Mouse (Mus musculus) hindbrain, embryonic 16.5 days (tissue): ENCODE measurements at regions not wholly inside any gene's neighbourhood (a gene's known extent, or its start where the extent isn't known, plus 50 kb on each side); places are given as distances from the start of the nearest gene placed in this dataset.

Experiments
- ATAC-seq: fragments of 200-750 bp; cut with Nextera tagmentation; 2 replicates; pipeline ENCODE4 v1.8.0; 2017; ENCODE audit warnings: moderate TSS enrichment, moderate library complexity
- H3K27ac ChIP-seq: fragments of 300-500 bp; sonication (generic); 2 replicates; pipeline ENCODE4 v1.5.1; 2014; ENCODE audit warnings: low read depth, mild to moderate bottlenecking, control low read depth, low read length, moderate library complexity
- H3K27me3 ChIP-seq: fragments of 300-500 bp; sonication (generic); replicated peaks from 2 replicates; pipeline ENCODE4 v1.6.1; 2014; ENCODE audit warnings: low read length; ENCODE audit not compliant: control insufficient read depth, insufficient read depth
- H3K36me3 ChIP-seq: fragments of 300-500 bp; sonication (generic); 2 replicates; pipeline ENCODE4 v1.6.1; 2014; ENCODE audit warnings: mild to moderate bottlenecking, low read length, moderate library complexity, mixed read lengths; ENCODE audit not compliant: control insufficient read depth, insufficient read depth
- H3K4me1 ChIP-seq: fragments of 300-500 bp; sonication (generic); 2 replicates; pipeline ENCODE4 v1.6.1; 2014; ENCODE audit warnings: low read depth, low read length; ENCODE audit not compliant: control insufficient read depth, insufficient read depth
- H3K4me2 ChIP-seq: fragments of 300-500 bp; sonication (generic); 2 replicates; pipeline ENCODE4 v1.6.1; 2014; ENCODE audit warnings: mild to moderate bottlenecking, low read length, control low read depth, moderate library complexity
- H3K4me3 ChIP-seq: fragments of 300-500 bp; sonication (generic); 2 replicates; pipeline ENCODE4 v1.5.1; 2014; ENCODE audit warnings: mild to moderate bottlenecking, low read length, control low read depth, moderate library complexity
- H3K9ac ChIP-seq: fragments of 300-500 bp; sonication (generic); 2 replicates; pipeline ENCODE4 v1.6.1; 2014; ENCODE audit warnings: low read depth, mild to moderate bottlenecking, control low read depth, low read length, moderate library complexity
- H3K9me3 ChIP-seq: fragments of 300-500 bp; sonication (generic); 2 replicates; pipeline ENCODE4 v1.6.1; 2014; ENCODE audit warnings: mild to moderate bottlenecking, low read length, moderate library complexity; ENCODE audit not compliant: control insufficient read depth
- WGBS: fragments of 180-500 bp; shearing (Covaris S2); extraction: QIAGEN DNeasy Blood & Tissue Kit; methylation state at CpG from one replicate; pipeline ENCODE4 v1.1.7; 2014; 5-methylcytosine and 5-hydroxymethylcytosine counted together

DNA sequence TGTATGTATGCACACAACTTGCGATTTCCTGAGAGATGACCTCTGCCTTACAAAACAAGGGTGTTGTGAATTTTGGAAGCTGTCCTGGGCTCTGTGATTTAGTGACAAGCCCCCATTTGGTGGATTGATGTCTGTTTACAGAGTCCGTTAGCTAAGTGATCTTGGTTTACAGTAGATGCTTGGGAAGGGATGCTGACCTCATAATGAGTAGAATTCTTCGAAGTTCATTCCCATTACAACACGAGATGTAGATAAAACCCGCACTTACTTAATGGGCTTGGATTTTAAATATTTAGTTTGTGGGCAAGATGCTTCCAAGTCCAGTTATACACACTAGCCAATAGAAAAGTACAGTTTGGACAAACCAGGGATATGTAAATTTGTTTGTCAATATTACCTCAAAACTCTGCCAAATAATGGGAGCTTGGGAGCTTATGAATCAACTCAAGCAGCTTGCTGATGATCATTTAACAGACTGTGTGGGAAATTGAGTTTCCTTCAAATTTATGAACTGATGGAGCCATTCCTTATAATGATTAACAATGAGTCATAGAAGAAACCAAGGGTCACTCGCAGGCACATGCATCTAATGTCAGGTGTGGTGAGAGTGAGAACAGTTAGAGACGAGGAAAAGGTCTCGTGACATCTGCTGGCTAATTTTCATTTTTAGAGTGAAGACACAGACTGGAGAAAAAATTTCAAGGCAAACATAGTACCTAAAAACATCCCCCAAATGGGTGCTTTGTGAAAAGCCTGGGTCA lies 187.4 kb upstream of the Gm15217 start:
- ATAC-seq, result no peak
- 93% methylated on average over 8 of the region's 8 CpGs for WGBS

GRCm38 (mm10) chr14:46193577-46193976 lies 185.6 kb upstream of the Gm15217 start:
- H3K9ac ChIP-seq, result no peak overlapping the region
- H3K36me3 ChIP-seq, result no peaks in the 10 kb centered on the region
- no peaks in the 10 kb centered on the region for H3K27me3 ChIP-seq
- no peak for ATAC-seq
- H3K9me3 ChIP-seq, result no peaks in the 10 kb centered on the region
- no peaks in the 10 kb centered on the region for H3K4me1 ChIP-seq
- 91% methylated on average over 4 of the region's 4 CpGs for WGBS
- no peak overlapping the region for H3K4me2 ChIP-seq
- H3K27ac ChIP-seq, result no peak overlapping the region
- H3K4me3 ChIP-seq, result no peak overlapping the region

More for the DNA sequence above, 187.4 kb upstream of the Gm15217 start:
- no peaks in the 10 kb centered on the region for H3K27me3 ChIP-seq
- H3K9ac ChIP-seq, result no peak overlapping the region
- no peaks in the 10 kb centered on the region for H3K4me1 ChIP-seq
- no peak overlapping the region for H3K4me3 ChIP-seq
- H3K9me3 ChIP-seq, result no peaks in the 10 kb centered on the region
- H3K36me3 ChIP-seq, result no peaks in the 10 kb centered on the region
- H3K4me2 ChIP-seq, result no peak overlapping the region
- no peak overlapping the region for H3K27ac ChIP-seq

DNA sequence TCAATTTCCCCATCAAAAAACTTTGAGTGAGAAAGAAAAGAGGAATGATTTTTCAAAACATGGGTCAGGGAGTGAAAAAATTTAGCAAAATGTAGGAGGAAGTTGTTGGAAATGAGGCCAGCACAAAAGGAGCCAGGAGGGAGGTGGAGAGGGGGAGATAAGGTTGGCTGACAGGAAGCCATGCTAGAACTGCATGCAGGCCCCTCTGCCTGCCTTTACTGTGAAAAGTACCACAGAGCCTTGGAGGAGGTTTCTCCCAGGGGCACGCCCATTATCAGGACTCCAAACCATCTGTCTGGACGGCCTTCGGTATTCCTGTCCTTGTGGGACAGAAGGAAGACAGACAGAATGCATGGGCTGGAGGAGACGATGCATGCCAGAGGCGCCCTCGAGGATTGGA lies 183.3 kb upstream of the Gm15217 start:
- no peak overlapping the region for H3K4me3 ChIP-seq
- H3K9me3 ChIP-seq, result no peaks in the 10 kb centered on the region
- WGBS, result 74% methylated on average over 6 of the region's 6 CpGs
- no peak for ATAC-seq
- no peaks in the 10 kb centered on the region for H3K36me3 ChIP-seq
- no peaks in the 10 kb centered on the region for H3K27me3 ChIP-seq
- H3K4me1 ChIP-seq, result no peaks in the 10 kb centered on the region
- no peak overlapping the region for H3K4me2 ChIP-seq
- H3K9ac ChIP-seq, result no peak overlapping the region
- H3K27ac ChIP-seq, result no peak overlapping the region

DNA sequence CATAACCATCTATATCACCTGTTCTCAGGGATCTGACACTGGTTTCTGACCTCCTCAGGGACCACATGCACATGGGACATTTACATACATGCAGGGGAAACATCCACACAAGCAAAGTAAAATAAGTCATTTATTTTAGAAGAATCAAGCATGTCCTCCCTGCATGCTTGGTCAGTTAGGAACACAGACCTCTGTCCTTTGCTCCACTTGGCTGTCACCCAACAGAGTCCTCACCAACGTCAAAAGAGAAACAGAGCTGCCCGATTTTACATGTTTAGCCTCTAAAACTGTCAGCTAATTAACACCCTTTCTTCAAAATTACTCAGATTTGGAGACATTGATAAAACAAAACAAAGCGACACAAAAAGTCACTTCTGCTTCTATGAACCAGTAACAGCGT lies 176.4 kb upstream of the Gm15217 start:
- Histone ChIP-seq H3K27ac (no peak overlapping the region), H3K4me2 (no peak overlapping the region), H3K36me3 (no peaks in the 10 kb centered on the region), H3K4me3 (no peak overlapping the region), H3K9me3 (no peaks in the 10 kb centered on the region), H3K9ac (no peak overlapping the region), H3K27me3 (no peaks in the 10 kb centered on the region), H3K4me1 (no peaks in the 10 kb centered on the region)
- no peak for ATAC-seq
- 72% methylated on average over 4 of the region's 4 CpGs for WGBS

DNA sequence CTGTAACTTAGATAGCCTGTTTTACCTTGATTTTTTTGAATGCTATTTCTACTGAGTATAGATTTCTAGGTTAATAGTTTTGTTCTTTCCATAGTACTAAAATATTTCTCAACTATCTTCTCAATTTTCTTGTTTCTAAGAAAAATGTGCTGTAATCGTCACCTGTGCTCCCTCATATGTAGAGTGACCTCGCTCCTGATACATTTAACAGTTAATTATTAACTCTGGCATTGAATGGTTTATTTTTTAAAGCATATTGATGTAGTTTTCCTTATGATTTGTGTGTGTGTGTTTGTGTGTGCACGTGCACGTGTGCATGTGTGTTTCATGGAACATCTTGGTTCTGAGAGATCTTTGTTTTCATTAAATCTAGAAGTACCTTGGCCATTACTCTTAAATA lies 158.7 kb upstream of the Gm15217 start:
- ATAC-seq, result no peak
- H3K27me3 ChIP-seq, result no peaks in the 10 kb centered on the region
- H3K4me3 ChIP-seq, result no peak overlapping the region
- no peaks in the 10 kb centered on the region for H3K4me1 ChIP-seq
- no peak overlapping the region for H3K9ac ChIP-seq
- no peak overlapping the region for H3K27ac ChIP-seq
- H3K36me3 ChIP-seq, result no peaks in the 10 kb centered on the region
- H3K9me3 ChIP-seq, result no peaks in the 10 kb centered on the region
- no peak overlapping the region for H3K4me2 ChIP-seq
- WGBS, result 88% methylated on average over 4 of the region's 4 CpGs

GRCm38 (mm10) chr14:46221897-46222669 lies 157.1 kb upstream of the Gm15217 start:
- Histone ChIP-seq H3K36me3 (no peaks in the 10 kb centered on the region), H3K27ac (no peak overlapping the region), H3K4me3 (no peak overlapping the region), H3K9me3 (no peaks in the 10 kb centered on the region), H3K27me3 (no peaks in the 10 kb centered on the region), H3K9ac (no peak overlapping the region), H3K4me1 (no peaks in the 10 kb centered on the region), H3K4me2 (no peak overlapping the region)
- WGBS, result 86% methylated on average over 4 of the region's 4 CpGs
- ATAC-seq, result no peak

DNA sequence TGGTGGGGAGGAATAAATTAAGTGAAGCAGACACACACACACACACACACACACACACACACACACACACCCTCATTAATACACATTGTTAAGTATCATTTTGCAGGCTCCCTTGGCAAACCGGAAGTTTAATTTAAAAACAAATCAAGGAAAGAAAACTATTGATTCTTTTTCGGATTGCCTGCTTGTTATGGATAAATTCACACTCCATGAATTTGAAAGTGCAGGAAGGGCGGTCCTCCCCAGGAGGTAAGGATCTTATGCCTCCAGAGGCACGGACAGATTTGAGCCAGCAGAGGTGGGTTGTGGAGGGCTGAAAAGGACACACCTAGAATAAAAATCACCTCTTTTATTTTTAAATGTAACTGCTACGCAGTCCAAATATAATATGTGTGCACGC lies 156.2 kb upstream of the Gm15217 start:
- WGBS, result 66% methylated on average over 6 of the region's 6 CpGs
- no peak overlapping the region for H3K4me2 ChIP-seq
- no peaks in the 10 kb centered on the region for H3K36me3 ChIP-seq
- no peaks in the 10 kb centered on the region for H3K4me1 ChIP-seq
- no peak overlapping the region for H3K4me3 ChIP-seq
- no peak overlapping the region for H3K9ac ChIP-seq
- no peaks in the 10 kb centered on the region for H3K9me3 ChIP-seq
- H3K27me3 ChIP-seq, result no peaks in the 10 kb centered on the region
- no peak for ATAC-seq
- H3K27ac ChIP-seq, result no peak overlapping the region

DNA sequence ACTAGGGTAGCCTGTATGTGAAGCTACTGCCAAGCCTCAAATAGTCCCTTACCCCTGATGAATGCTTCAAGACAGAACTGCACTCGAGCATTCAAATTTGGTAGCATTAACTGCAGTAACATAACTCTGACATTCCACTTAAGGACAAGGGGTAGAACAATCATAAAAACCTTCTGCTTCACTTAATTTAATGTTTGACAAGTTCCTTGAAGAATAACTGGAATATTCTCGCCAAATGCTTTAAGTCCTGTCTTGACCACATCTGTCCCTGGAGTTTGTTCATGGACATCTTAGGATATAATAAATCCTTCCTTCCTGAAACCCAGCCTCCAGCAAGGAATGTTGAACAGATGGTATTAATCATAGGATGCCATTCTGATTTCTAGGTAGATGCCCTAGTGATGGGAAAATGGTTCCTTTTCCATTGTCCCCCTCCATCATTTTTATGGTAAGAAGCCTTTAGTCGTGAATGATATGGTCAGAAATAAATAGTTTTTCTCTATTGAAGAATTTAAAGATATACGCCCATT lies 154.7 kb upstream of the Gm15217 start:
- no peaks in the 10 kb centered on the region for H3K36me3 ChIP-seq
- no peak for ATAC-seq
- no peaks in the 10 kb centered on the region for H3K9me3 ChIP-seq
- no peak overlapping the region for H3K4me2 ChIP-seq
- H3K27ac ChIP-seq, result no peak overlapping the region
- H3K4me1 ChIP-seq, result no peaks in the 10 kb centered on the region
- no peak overlapping the region for H3K4me3 ChIP-seq
- no peak overlapping the region for H3K9ac ChIP-seq
- H3K27me3 ChIP-seq, result no peaks in the 10 kb centered on the region
- whole genome bisulfite sequencing, result 83% methylated on average over 4 of the region's 4 CpGs

- no peaks in the 10 kb centered on the region for H3K9me3 ChIP-seq
- WGBS, result 62% methylated on average over 6 of the region's 6 CpGs
- H3K4me2 ChIP-seq, result no peak overlapping the region
- no peak overlapping the region for H3K9ac ChIP-seq
- H3K4me3 ChIP-seq, result no peak overlapping the region
- no peak overlapping the region for H3K27ac ChIP-seq
- no peaks in the 10 kb centered on the region for H3K27me3 ChIP-seq
- no peaks in the 10 kb centered on the region for H3K36me3 ChIP-seq
- no peaks in the 10 kb centered on the region for H3K4me1 ChIP-seq
- no peak for ATAC-seq
Observed at GRCm38 (mm10) chr14:46225851-46226608, 153.2 kb upstream of the Gm15217 start.
